Mouse (Mus musculus): ENCODE measurements around the gene Gm10696. TPM values are rescaled to one million over a fixed set of nuclear protein-coding genes. Genes with fewer than 3 reads are reported as not detected.
"Not testable (repeated sequence)": the region's sequence is repeated elsewhere in the genome, so short reads cannot be mapped to it uniquely, and the experiment has no call there.

Gm10696 gene
- not detected in 2 replicates for polyA plus RNA-seq (2014; fragmentation: Nextera tagmentation; extraction: Ambion mirVana)

GRCm38 (mm10) chr3:94178093-94178492 is at the start of gene Gm10696:
Gm10696 (minus strand) TSS chr3:94178193.
- not testable (repeated sequence) for H3K4me1 ChIP-seq (replicated peaks; ENCODE audit: control insufficient read depth, insufficient read depth, low read length); H3K4me2 ChIP-seq (ENCODE audit: low read depth, low read length, severe bottlenecking); H3K27ac ChIP-seq (ENCODE audit: low read depth, low read length); H3K27me3 ChIP-seq (ENCODE audit: control insufficient read depth, insufficient read depth, low read length); DNase-seq (ENCODE audit: low spot score); H3K36me3 ChIP-seq (ENCODE audit: control insufficient read depth, insufficient read depth, low read length); ATAC-seq (replicated peaks; ENCODE audit: low FRiP score); H3K4me3 ChIP-seq (ENCODE audit: low read depth, low read length); H3K9me3 ChIP-seq (ENCODE audit: control insufficient read depth, low read length); H3K9ac ChIP-seq (ENCODE audit: low read length)
- 94% methylated on average over 1 of the region's 1 CpGs for WGBS

DNA sequence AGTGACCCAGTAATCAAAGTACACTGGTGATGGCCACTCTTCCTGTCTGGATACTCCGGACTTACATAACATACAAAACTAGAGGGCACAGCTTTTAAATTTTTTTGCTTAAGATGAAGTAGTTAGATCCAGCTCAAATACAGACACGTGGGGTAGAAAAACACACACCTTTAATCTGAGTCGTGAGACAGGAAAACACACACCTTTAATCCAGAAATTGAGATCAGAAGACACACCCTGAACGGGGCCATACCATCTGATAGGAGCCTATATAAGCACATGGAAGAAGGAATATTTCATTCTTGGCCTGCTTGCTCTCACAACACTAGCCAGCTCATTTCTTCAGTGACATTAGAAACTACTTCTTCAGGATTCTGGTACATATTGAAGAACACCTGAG is 18.4 kb upstream of the Gm10696 start, which contains the start of gene Gm5286:
Gene Gm5286, plus strand, starts transcription at position 301 of the 400 bp plus-strand sequence.
- not testable (repeated sequence) for H3K4me2 ChIP-seq (ENCODE audit: low read depth, low read length, severe bottlenecking); H3K9ac ChIP-seq (ENCODE audit: low read length); ATAC-seq (replicated peaks; ENCODE audit: low FRiP score); H3K4me3 ChIP-seq (ENCODE audit: low read depth, low read length); DNase-seq (ENCODE audit: low spot score); H3K9me3 ChIP-seq (ENCODE audit: control insufficient read depth, low read length); H3K4me1 ChIP-seq (replicated peaks; ENCODE audit: control insufficient read depth, insufficient read depth, low read length); H3K36me3 ChIP-seq (ENCODE audit: control insufficient read depth, insufficient read depth, low read length); H3K27ac ChIP-seq (ENCODE audit: low read depth, low read length); H3K27me3 ChIP-seq (ENCODE audit: control insufficient read depth, insufficient read depth, low read length)
- 95% methylated on average over 1 of the region's 4 CpGs for WGBS

DNA sequence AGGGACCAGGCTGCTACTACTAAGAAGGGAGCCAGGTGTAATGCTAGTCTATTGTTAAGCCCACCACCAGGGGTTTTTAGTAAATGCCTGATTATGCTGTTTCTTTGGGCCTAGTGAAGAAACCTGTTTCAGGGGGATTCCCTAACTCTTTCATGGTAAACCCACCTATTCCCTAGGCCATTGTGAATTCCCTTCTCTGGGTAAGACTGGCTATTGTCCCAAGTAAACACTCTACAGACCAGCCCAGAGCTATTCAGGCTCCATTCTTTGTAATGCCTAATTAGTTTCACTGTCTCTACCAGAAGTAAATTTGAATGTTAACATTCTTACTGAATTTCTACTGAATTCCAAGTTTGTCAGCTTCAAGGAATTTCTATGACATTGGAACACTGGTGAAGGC is 10.6 kb downstream of the Gm10696 start:
- not testable (repeated sequence) for H3K27ac ChIP-seq (ENCODE audit: low read depth, low read length); H3K27me3 ChIP-seq (ENCODE audit: control insufficient read depth, insufficient read depth, low read length); H3K4me3 ChIP-seq (ENCODE audit: low read depth, low read length); H3K4me1 ChIP-seq (replicated peaks; ENCODE audit: control insufficient read depth, insufficient read depth, low read length); ATAC-seq (replicated peaks; ENCODE audit: low FRiP score); H3K4me2 ChIP-seq (ENCODE audit: low read depth, low read length, severe bottlenecking); H3K36me3 ChIP-seq (ENCODE audit: control insufficient read depth, insufficient read depth, low read length); H3K9ac ChIP-seq (ENCODE audit: low read length); DNase-seq (ENCODE audit: low spot score); H3K9me3 ChIP-seq (ENCODE audit: control insufficient read depth, low read length)

Other genes starting within 250 kb of the Gm10696 start
- gene Gm9117, start 234.7 kb downstream of the Gm10696 start, polyA plus RNA-seq (2014; fragmentation: Nextera tagmentation; extraction: Ambion mirVana): not detected in 2 replicates
- gene Tdpoz5, start 216.9 kb downstream of the Gm10696 start, polyA plus RNA-seq (2014; fragmentation: Nextera tagmentation; extraction: Ambion mirVana): not detected in 2 replicates
- not detected in 2 replicates for gene Gm9125, start 123.3 kb downstream of the Gm10696 start, polyA plus RNA-seq (2014; fragmentation: Nextera tagmentation; extraction: Ambion mirVana)
- not detected in 2 replicates for gene Gm10697, start 105.5 kb downstream of the Gm10696 start, polyA plus RNA-seq (2014; fragmentation: Nextera tagmentation; extraction: Ambion mirVana)
- gene Gm5286, start 18.5 kb upstream of the Gm10696 start, polyA plus RNA-seq (2014; fragmentation: Nextera tagmentation; extraction: Ambion mirVana): not detected in 2 replicates
- not detected in 2 replicates for gene Gm4778, start 85.8 kb upstream of the Gm10696 start, polyA plus RNA-seq (2014; fragmentation: Nextera tagmentation; extraction: Ambion mirVana)
- 8.3 and 9.6 TPM in 2 replicates for gene Them4, start 131.9 kb upstream of the Gm10696 start, polyA plus RNA-seq (2014; fragmentation: Nextera tagmentation; extraction: Ambion mirVana)
- gene Them5, start 163.9 kb upstream of the Gm10696 start, polyA plus RNA-seq (2014; fragmentation: Nextera tagmentation; extraction: Ambion mirVana): 0.35 and 0.57 TPM in 2 replicates
- 0.94 and 2.1 TPM in 2 replicates for gene C2cd4d, start 184.2 kb upstream of the Gm10696 start, polyA plus RNA-seq (2014; fragmentation: Nextera tagmentation; extraction: Ambion mirVana)
- gene Rorc, start 194.6 kb upstream of the Gm10696 start, polyA plus RNA-seq (2014; fragmentation: Nextera tagmentation; extraction: Ambion mirVana): 0.60 and 1.3 TPM in 2 replicates
- 0.23 and 0.35 TPM in 2 replicates for gene Lingo4, start 220.3 kb upstream of the Gm10696 start, polyA plus RNA-seq (2014; fragmentation: Nextera tagmentation; extraction: Ambion mirVana)
- gene Tdrkh, start 235.1 kb upstream of the Gm10696 start, polyA plus RNA-seq (2014; fragmentation: Nextera tagmentation; extraction: Ambion mirVana): 55.0 and 57.5 TPM in 2 replicates

Data from forebrain, embryonic 11.5 days (tissue).